Mouse (Mus musculus): Measurements from ENCODE around the gene Gfpt1.

DNA sequence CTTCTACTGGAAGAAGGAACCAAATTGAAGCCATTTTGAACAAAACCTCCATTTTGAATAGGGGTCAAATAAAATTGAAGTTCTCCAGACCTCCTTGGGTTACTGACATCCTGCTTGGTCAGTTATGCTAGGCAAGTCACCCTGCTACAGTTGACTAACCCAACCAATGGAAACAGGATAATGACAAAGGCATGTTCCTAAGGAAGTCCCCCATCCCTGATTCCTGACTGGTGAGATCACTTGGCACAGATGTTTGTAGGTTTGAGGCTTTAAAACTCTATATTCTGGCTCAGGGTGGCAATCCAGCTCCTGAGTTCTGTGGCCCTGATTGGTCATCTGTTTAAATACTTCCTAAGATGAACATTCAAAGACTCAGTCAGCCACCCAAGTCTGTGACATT, 37.1 kb upstream of the Gfpt1 start:
- TF ChIP-seq CTCF (IDR thresholded peaks at IDR 0.05; ENCODE audit: extremely low read depth, insufficient read depth, insufficient read length, insufficient replicate concordance) (no peak), POLR2A (IDR thresholded peaks at IDR 0.05; ENCODE audit: low read depth, low read length) (no peak)

Measured in spleen, adult 2 months (tissue).